Mouse (Mus musculus) liver, embryonic 18 days (tissue): ENCODE data around the gene Mbtps1. TPM values are rescaled to one million over a fixed set of nuclear protein-coding genes. Genes with fewer than 3 reads are reported as not detected.

Experiments
- polyA plus RNA-seq: library from polyadenylated mRNA; depleted of rRNA; stranded (reverse); fragments of >200 nt; gene quantifications from 2 replicates; pipeline ENCODE4 v1.2.3, GENCODE M21; 2012; rRNA removed

Gene Mbtps1
- polyA plus RNA-seq: 29.0 and 31.0 TPM in 2 replicates

GRCm38 (mm10) chr8:119558603-119559401, at the start of gene Mbtps1:
Gene Mbtps1 (minus strand): TSS chr8:119558735.

GRCm38 (mm10) chr8:119604996-119605395, 46.5 kb upstream of the Mbtps1 start, which contains the start of gene Taf1c:
Gene Taf1c (minus strand): TSS chr8:119605222.

GRCm38 (mm10) chr8:119574437-119575365, 16.2 kb upstream of the Mbtps1 start, which contains the start of the genes Hsdl1 and Dnaaf1:
Gene Hsdl1 (minus strand): TSS chr8:119575183.
Gene Dnaaf1 (plus strand): TSS chr8:119575235.

GRCm38 (mm10) chr8:119501598-119501997, 56.9 kb downstream of the Mbtps1 start, which contains the start of gene Slc38a8:
Gene Slc38a8 (minus strand): TSS chr8:119501698.

Other genes with a start within 250 kb of the Mbtps1 start
- gene Hsbp1, start 214.2 kb downstream of the Mbtps1 start, polyA plus RNA-seq: 71.0 and 71.2 TPM in 2 replicates
- gene Mlycd, start 163.9 kb downstream of the Mbtps1 start, polyA plus RNA-seq: 20.1 and 21.0 TPM in 2 replicates
- gene Osgin1, start 124.6 kb downstream of the Mbtps1 start, polyA plus RNA-seq: 97.9 and 110 TPM in 2 replicates
- 0.08 and 0.13 TPM in 2 replicates for gene Necab2, start 112.0 kb downstream of the Mbtps1 start, polyA plus RNA-seq
- gene Slc38a8, start 57.0 kb downstream of the Mbtps1 start, polyA plus RNA-seq: 0.02 TPM in 2 replicates
- gene Hsdl1, start 16.4 kb upstream of the Mbtps1 start, polyA plus RNA-seq: 7.0 and 8.1 TPM in 2 replicates
- gene Dnaaf1, start 16.5 kb upstream of the Mbtps1 start, polyA plus RNA-seq: 0.01 and 0.06 TPM in 2 replicates
- 3.9 and 4.3 TPM in 2 replicates for gene Taf1c, start 46.5 kb upstream of the Mbtps1 start, polyA plus RNA-seq
- gene Adad2, start 54.0 kb upstream of the Mbtps1 start, polyA plus RNA-seq: not detected in 2 replicates
- 0.01 TPM in 1 of 2 replicates, not detected in the other for gene Kcng4, start 76.9 kb upstream of the Mbtps1 start, polyA plus RNA-seq
- 3.5 and 4.1 TPM in 2 replicates for gene Wfdc1, start 107.6 kb upstream of the Mbtps1 start, polyA plus RNA-seq
- 0.05 and 0.10 TPM in 2 replicates for gene Atp2c2, start 141.3 kb upstream of the Mbtps1 start, polyA plus RNA-seq
- 4.4 and 4.6 TPM in 2 replicates for gene Tldc1, start 219.7 kb upstream of the Mbtps1 start, polyA plus RNA-seq